Mouse (Mus musculus) hindbrain, embryonic 16.5 days (tissue): Measurements from ENCODE around the gene Rras2. TPM values are rescaled to one million over a fixed set of nuclear protein-coding genes. Genes with fewer than 3 reads are reported as not detected.
A peak's percentile ranks its signal among the peaks of the same experiment; 100 is the strongest.

ENCODE experiments used
- ATAC-seq: fragments of 200-750 bp; cut with Nextera tagmentation; 2 replicates; pipeline ENCODE4 v1.8.0; 2017; ENCODE audit warnings: moderate TSS enrichment, moderate library complexity
- H3K27ac ChIP-seq: fragments of 300-500 bp; sonication (generic); 2 replicates; pipeline ENCODE4 v1.5.1; 2014; ENCODE audit warnings: low read depth, mild to moderate bottlenecking, control low read depth, low read length, moderate library complexity
- H3K27me3 ChIP-seq: fragments of 300-500 bp; sonication (generic); replicated peaks from 2 replicates; pipeline ENCODE4 v1.6.1; 2014; ENCODE audit warnings: low read length; ENCODE audit not compliant: control insufficient read depth, insufficient read depth
- H3K36me3 ChIP-seq: fragments of 300-500 bp; sonication (generic); 2 replicates; pipeline ENCODE4 v1.6.1; 2014; ENCODE audit warnings: mild to moderate bottlenecking, low read length, moderate library complexity, mixed read lengths; ENCODE audit not compliant: control insufficient read depth, insufficient read depth
- H3K4me1 ChIP-seq: fragments of 300-500 bp; sonication (generic); 2 replicates; pipeline ENCODE4 v1.6.1; 2014; ENCODE audit warnings: low read depth, low read length; ENCODE audit not compliant: control insufficient read depth, insufficient read depth
- H3K4me2 ChIP-seq: fragments of 300-500 bp; sonication (generic); 2 replicates; pipeline ENCODE4 v1.6.1; 2014; ENCODE audit warnings: mild to moderate bottlenecking, low read length, control low read depth, moderate library complexity
- H3K4me3 ChIP-seq: fragments of 300-500 bp; sonication (generic); 2 replicates; pipeline ENCODE4 v1.5.1; 2014; ENCODE audit warnings: mild to moderate bottlenecking, low read length, control low read depth, moderate library complexity
- H3K9ac ChIP-seq: fragments of 300-500 bp; sonication (generic); 2 replicates; pipeline ENCODE4 v1.6.1; 2014; ENCODE audit warnings: low read depth, mild to moderate bottlenecking, control low read depth, low read length, moderate library complexity
- H3K9me3 ChIP-seq: fragments of 300-500 bp; sonication (generic); 2 replicates; pipeline ENCODE4 v1.6.1; 2014; ENCODE audit warnings: mild to moderate bottlenecking, low read length, moderate library complexity; ENCODE audit not compliant: control insufficient read depth
- WGBS: fragments of 180-500 bp; shearing (Covaris S2); extraction: QIAGEN DNeasy Blood & Tissue Kit; methylation state at CpG from one replicate; pipeline ENCODE4 v1.1.7; 2014; 5-methylcytosine and 5-hydroxymethylcytosine counted together
- polyA plus RNA-seq: library from polyadenylated mRNA; unstranded; fragments of >200 nt; fragmentation: Nextera tagmentation; extraction: Ambion mirVana; gene quantifications from 2 replicates; pipeline ENCODE4 v1.2.1, GENCODE M21; 2015

Rras2 gene
- polyA plus RNA-seq, 1 experiment from 2014 or later: 18.3 TPM

DNA sequence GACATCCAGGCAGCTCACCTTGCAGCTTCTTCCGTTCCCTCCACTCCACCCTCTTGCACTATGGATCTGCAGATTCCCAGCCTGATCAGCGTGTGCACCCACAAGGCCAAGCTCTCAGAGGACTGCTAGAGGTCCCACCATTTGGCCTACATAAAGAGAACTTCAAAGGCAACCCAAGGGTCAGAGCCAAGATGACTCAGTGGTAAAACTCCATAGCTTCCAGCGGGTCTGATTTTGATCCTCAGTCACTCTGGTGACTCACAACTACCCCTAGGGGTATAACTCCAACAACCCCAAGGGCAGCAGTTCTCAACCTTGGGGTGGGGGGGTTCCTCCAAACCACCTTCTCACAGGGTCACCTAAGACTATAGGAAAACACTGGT, 47.1 kb downstream of the Rras2 start:
- Histone ChIP-seq H3K4me1 (peaks cover 8% of the 10 kb centered on the region; the same call in 1 of the 2 replicates), H3K9me3 (no peaks in the 10 kb centered on the region), H3K27ac (no peak overlapping the region), H3K27me3 (no peaks in the 10 kb centered on the region), H3K36me3 (no peaks in the 10 kb centered on the region), H3K4me2 (no peak overlapping the region), H3K4me3 (no peak overlapping the region), H3K9ac (no peak overlapping the region)
- ATAC-seq: no peak
- WGBS: 86% methylated on average over 3 of the region's 3 CpGs

DNA sequence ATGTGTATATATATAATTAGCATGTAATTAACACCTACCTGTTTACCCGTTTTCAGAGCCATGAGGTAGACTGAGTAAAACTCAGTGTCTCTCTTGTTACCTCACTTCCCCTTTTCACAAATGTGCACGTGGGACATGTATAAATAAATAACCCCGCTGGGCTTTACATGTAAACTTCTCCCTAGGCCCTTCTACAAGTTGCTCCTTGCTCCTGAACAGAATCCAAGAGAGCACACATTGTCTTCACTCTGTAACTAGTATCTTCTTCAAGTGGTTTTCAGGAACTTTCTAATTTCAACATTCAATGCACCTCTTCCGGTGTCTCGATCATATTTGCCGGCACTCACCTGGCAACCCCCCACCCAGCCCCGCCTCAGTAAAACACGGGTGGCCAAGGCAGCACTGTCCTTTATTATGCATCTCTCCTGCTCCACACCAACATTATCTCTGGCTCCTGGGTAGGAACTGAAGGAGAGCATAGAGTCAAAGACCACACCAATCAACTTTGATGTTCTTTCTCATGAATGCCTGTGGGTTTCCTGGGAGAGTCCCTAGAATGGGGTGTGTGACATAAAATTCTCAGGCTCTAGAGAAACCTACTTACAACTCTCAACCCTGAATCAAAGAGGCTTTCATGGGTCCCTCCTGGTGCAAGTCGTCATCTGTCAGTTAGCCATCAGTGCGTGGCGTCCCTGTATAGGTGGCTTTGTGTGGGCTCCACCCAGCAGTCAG, 47.7 kb downstream of the Rras2 start:
- no peak overlapping the region for H3K9ac ChIP-seq
- no peak overlapping the region for H3K4me3 ChIP-seq
- no peak overlapping the region for H3K4me2 ChIP-seq
- H3K9me3 ChIP-seq: no peaks in the 10 kb centered on the region
- no peak for ATAC-seq
- H3K4me1 ChIP-seq: peaks cover 8% of the 10 kb centered on the region; the same call in 1 of the 2 replicates
- H3K36me3 ChIP-seq: no peaks in the 10 kb centered on the region
- WGBS: 86% methylated on average over 11 of the region's 11 CpGs
- H3K27me3 ChIP-seq: no peaks in the 10 kb centered on the region
- no peak overlapping the region for H3K27ac ChIP-seq

DNA sequence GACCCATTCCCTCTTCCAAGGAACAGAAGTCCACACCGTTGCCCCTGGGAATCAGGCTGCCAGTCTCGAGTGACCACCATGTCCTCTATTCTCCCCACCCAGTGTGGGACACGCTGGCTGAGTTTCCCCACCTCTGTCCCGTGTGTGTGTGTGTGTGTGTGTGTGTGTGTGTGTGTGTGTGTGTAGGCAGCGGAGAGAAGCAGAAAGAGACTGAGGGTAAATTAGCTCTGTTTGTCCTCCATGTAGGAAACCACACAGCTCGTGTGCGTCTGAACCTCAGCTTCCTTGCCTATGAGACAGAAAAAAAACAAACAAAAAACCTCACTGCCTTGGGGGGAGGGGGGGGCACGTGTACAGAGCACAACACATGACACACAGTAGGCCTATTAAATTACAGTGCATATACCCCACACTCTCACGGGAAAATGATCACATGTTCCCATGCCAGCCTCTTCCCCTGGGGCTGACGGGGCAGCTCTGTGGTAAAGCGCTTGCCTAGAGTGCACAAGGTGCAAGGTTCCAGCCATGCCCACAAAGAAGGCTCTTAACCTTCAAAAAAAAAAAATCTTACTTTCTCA, 48.5 kb downstream of the Rras2 start:
- no peaks in the 10 kb centered on the region for H3K9me3 ChIP-seq
- no peak for ATAC-seq
- WGBS: 82% methylated on average over 11 of the region's 11 CpGs

DNA sequence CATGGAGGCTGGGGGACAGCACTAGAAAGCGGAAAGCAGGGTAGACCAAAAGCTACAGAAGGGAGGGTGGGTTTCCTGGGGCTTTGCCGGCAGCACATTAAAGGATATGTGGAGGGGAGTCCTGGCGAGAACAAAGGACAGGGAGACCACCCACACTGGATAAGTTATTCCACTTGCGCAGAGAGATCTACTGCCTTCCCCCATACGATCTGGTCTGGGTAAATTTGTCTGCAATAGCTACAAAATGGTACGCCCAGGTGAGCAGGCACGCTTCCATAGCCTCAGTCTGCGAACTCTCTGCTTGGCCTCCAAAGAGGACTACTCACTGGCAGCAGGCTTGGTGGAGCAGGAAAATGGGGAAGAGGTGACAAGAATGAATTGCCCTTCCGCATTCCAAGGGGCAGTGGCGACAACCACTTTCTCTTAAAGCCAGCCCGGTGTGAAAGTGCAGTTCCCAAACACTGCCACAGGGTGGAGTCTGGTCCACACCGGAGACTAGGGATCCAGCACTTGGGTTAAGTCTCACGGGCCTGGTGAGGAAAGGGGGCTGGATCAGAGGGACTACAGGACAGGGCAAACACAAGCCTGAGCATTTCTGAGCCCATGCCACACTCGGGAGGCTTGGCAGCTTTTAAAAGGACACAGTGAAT, 50.9 kb downstream of the Rras2 start:
- peaks cover 3% of the 10 kb centered on the region; the same call in 1 of the 2 replicates for H3K4me1 ChIP-seq
- peak; percentile 77 for ATAC-seq
- H3K36me3 ChIP-seq: no peaks in the 10 kb centered on the region
- no peaks in the 10 kb centered on the region for H3K27me3 ChIP-seq
- peak overlapping the region; percentile 61 for H3K4me2 ChIP-seq
- peak overlapping the region; percentile 50; the same call in 1 of the 2 replicates for H3K9ac ChIP-seq
- H3K4me3 ChIP-seq: peak overlapping the region; percentile 35
- no peaks in the 10 kb centered on the region for H3K9me3 ChIP-seq
- no peak overlapping the region for H3K27ac ChIP-seq
- 5% methylated on average over 14 of the region's 14 CpGs for WGBS

More for the DNA sequence above, 48.5 kb downstream of the Rras2 start:
- no peak overlapping the region for H3K4me3 ChIP-seq
- peaks cover 8% of the 10 kb centered on the region; the same call in 1 of the 2 replicates for H3K4me1 ChIP-seq
- no peak overlapping the region for H3K9ac ChIP-seq
- no peak overlapping the region for H3K27ac ChIP-seq
- H3K4me2 ChIP-seq: no peak overlapping the region
- no peaks in the 10 kb centered on the region for H3K27me3 ChIP-seq
- no peaks in the 10 kb centered on the region for H3K36me3 ChIP-seq

DNA sequence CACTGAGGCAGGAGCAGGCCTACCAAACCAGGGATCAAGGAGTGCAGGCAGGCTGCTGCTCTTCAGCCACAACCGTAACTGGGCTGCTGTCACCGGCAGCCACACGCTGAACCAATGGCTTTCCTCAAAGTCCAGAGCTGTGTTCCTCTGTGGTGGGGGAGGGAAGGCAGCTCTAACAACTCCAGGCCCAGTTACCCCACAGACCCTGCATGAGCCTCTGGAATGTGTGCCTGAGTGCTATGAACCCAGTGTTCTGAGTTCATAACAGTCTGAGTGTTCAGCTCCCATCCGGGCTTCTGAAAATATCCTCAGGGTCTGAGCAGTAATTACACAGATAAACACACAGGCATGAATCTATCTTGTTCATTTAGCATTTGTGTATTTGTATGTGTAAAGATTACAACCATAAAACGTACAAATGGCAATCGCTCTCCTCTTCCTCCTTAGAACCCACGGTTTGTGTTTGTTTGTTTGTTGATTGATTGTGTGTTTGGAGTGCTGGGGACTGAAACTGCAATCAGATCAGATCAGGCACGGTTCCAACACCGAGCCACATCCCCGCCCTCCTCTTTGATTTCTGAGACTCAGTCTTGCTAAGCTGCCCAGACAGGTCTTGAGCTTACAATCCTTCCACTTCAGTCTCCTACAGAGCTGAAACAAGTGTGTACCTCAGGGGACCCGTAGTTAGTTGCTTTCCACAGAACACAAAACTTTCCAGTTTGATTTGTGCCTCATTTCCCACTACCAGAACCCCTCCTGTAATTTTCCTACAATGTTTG, 52.0 kb downstream of the Rras2 start:
- no peaks in the 10 kb centered on the region for H3K36me3 ChIP-seq
- no peak for ATAC-seq
- H3K4me1 ChIP-seq: peaks cover 3% of the 10 kb centered on the region; the same call in 1 of the 2 replicates
- 43% methylated on average over 11 of the region's 11 CpGs for WGBS
- no peak overlapping the region for H3K9ac ChIP-seq
- no peak overlapping the region for H3K27ac ChIP-seq
- H3K27me3 ChIP-seq: no peaks in the 10 kb centered on the region
- no peak overlapping the region for H3K4me2 ChIP-seq
- no peaks in the 10 kb centered on the region for H3K9me3 ChIP-seq
- no peak overlapping the region for H3K4me3 ChIP-seq

DNA sequence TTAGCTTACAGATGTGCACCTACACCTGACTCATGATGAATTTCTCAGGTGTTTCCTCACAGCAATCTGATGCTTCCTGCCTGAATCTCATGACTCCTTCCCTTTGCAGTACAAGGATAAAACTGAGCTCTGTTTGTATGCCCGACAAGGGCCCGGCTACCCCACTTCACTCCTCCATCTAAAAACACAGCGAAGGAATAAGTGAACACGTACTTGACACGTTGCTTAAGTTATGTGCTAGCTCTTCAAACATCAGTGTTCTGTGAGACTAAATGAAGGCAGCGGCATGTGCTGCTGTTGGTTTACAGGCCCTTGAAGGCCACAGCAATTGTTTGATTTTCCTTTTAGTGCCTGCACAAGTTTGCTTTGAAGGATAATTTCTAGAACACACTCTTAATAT, 53.6 kb downstream of the Rras2 start:
- Histone ChIP-seq H3K27me3 (no peaks in the 10 kb centered on the region), H3K9ac (no peak overlapping the region), H3K27ac (no peak overlapping the region), H3K4me2 (no peak overlapping the region), H3K9me3 (no peaks in the 10 kb centered on the region), H3K4me1 (peaks cover 3% of the 10 kb centered on the region; the same call in 1 of the 2 replicates), H3K36me3 (no peaks in the 10 kb centered on the region), H3K4me3 (no peak overlapping the region)
- no peak for ATAC-seq
- 84% methylated on average over 6 of the region's 6 CpGs for WGBS

DNA sequence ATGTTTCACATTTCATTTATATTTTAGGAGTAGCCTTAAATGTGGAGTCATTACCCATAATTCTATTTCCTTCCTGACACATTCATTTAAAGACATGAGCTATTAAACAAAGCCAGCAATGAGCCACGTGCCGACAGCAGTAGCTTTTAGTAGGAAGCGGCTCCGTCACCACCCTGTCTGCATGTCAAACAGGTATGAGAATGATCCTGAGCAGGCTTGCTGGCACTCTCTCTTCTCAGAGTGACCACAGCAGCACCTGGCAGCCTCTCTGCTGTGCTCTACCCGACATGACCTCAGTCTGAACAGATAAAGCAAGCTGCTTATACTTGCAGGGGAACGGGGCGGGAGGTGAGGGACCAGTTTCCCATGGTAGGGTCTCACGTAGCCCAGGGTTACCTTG, 54.0 kb downstream of the Rras2 start:
- Histone ChIP-seq H3K27me3 (no peaks in the 10 kb centered on the region), H3K36me3 (no peaks in the 10 kb centered on the region), H3K27ac (no peak overlapping the region), H3K9ac (no peak overlapping the region), H3K4me1 (peaks cover 3% of the 10 kb centered on the region; the same call in 1 of the 2 replicates), H3K4me2 (no peak overlapping the region), H3K4me3 (no peak overlapping the region), H3K9me3 (no peaks in the 10 kb centered on the region)
- ATAC-seq: no peak
- WGBS: 71% methylated on average over 8 of the region's 8 CpGs

DNA sequence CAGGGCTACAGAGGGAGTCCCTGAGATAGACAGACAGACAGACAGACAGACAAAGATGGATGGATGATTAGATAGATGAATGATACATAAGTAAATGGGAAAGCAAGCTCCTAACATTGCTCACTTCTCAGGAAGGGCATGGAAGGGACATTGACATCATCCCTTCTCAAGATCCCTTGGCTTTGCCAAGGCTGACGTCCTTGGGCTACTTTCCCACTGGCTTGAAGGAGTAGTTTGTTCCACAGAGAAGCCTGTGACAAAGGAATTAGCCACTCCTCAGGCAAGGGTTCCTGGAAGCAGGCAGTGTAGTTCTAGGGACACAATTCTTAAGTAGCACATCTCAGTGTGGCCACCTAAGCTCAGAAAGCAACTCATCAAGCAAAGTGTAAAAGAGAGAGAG, 55.1 kb downstream of the Rras2 start:
- H3K9me3 ChIP-seq: no peaks in the 10 kb centered on the region
- peaks cover 3% of the 10 kb centered on the region; the same call in 1 of the 2 replicates for H3K4me1 ChIP-seq
- no peak overlapping the region for H3K4me3 ChIP-seq
- no peaks in the 10 kb centered on the region for H3K36me3 ChIP-seq
- no peak overlapping the region for H3K4me2 ChIP-seq
- no peak overlapping the region for H3K27ac ChIP-seq
- ATAC-seq: no peak
- H3K27me3 ChIP-seq: no peaks in the 10 kb centered on the region
- WGBS: 80% methylated on average over 1 of the region's 1 CpGs
- no peak overlapping the region for H3K9ac ChIP-seq

DNA sequence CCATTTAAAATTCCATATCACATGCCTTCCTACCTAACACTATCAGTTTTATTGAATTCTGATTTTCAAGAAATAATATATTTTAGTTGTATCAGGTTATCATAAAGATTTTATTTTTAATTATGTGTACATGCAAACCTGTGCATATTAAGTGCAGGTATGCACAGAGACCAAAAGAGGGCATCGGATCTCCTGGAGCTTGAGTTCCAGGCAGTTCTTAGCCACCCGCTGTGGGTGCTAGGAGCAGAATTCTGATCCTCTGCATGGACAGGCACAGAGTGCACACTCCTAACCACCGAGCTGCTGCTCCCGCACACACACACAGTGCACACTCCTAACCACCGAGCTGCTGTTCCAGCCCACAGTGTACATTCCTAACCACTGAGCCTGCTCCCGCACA, 57.1 kb downstream of the Rras2 start:
- Histone ChIP-seq H3K9me3 (no peaks in the 10 kb centered on the region), H3K27ac (no peak overlapping the region), H3K36me3 (no peaks in the 10 kb centered on the region), H3K9ac (no peak overlapping the region), H3K27me3 (no peaks in the 10 kb centered on the region), H3K4me2 (no peak overlapping the region), H3K4me3 (no peak overlapping the region), H3K4me1 (no peaks in the 10 kb centered on the region)
- WGBS: 93% methylated on average over 5 of the region's 6 CpGs
- no peak for ATAC-seq
